Mouse (Mus musculus): ENCODE measurements at regions not wholly inside any gene's neighbourhood (a gene's known extent, or its start where the extent isn't known, plus 50 kb on each side); places are given as distances from the start of the nearest gene placed in this dataset.

DNA sequence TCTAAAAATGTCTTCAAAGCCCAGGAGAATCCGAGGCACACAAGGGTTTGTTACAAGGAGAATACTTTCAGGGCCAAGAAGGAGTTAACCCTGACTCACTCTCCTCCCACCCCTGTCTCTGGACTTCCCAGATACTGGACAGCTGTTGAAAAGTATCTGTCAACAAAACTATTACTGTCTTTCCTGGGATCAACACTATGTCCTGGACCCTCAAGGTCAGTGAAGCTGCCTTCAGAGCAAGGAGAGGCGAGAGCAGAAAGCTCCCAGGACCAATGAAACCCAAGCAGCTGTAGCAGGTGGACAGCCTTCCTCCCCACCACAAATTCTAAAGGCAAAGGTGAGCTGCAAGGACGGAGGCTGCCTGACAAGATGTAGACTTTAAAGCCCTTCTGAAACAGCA, 70.1 kb upstream of the Spag17 start:
- H3K4me2 ChIP-seq (ENCODE audit: low read depth, low read length): no peak overlapping the region
- H3K27me3 ChIP-seq (ENCODE audit: control insufficient read depth, insufficient read depth, low read length): no peaks in the 10 kb centered on the region
- H3K4me3 ChIP-seq (replicated peaks; ENCODE audit: low read length): no peak overlapping the region
- H3K9ac ChIP-seq (ENCODE audit: low read length): no peak overlapping the region
- ATAC-seq (ENCODE audit: insufficient read depth, low FRiP score): no peak
- H3K4me1 ChIP-seq (ENCODE audit: control insufficient read depth, insufficient read depth, low read length): peaks cover 3% of the 10 kb centered on the region; the same call in 1 of the 2 replicates
- WGBS: 34% methylated on average over 3 of the region's 3 CpGs
- no peaks in the 10 kb centered on the region for H3K36me3 ChIP-seq (ENCODE audit: control insufficient read depth, insufficient read depth, low read length)
- H3K9me3 ChIP-seq (replicated peaks; ENCODE audit: control insufficient read depth, low read length): no peaks in the 10 kb centered on the region
- H3K27ac ChIP-seq (ENCODE audit: low read length): no peak overlapping the region

DNA sequence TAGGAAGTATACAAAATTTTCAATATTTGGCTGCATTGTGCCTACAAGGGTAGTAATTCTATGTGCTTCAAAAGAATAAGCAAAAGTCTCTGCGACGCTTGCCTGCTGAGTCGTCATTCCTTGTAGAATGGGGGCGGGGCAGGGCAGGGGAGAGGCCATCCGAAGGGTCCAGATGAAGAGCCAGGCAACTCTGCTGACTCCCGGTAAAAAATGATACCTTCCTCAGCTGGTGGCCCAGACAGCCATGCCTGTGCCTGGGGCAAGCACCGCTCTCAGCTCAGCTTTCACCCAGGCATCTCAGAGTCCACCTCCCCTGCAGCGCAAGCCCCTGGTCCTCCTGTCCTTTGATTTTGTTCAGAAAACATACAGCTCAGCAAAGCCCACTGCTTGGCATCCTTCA, 67.2 kb upstream of the Spag17 start:
- no peaks in the 10 kb centered on the region for H3K9me3 ChIP-seq (replicated peaks; ENCODE audit: control insufficient read depth, low read length)
- no peaks in the 10 kb centered on the region for H3K36me3 ChIP-seq (ENCODE audit: control insufficient read depth, insufficient read depth, low read length)
- WGBS: 33% methylated on average over 8 of the region's 8 CpGs
- H3K9ac ChIP-seq (ENCODE audit: low read length): no peak overlapping the region
- peaks cover 3% of the 10 kb centered on the region; the same call in 1 of the 2 replicates for H3K4me1 ChIP-seq (ENCODE audit: control insufficient read depth, insufficient read depth, low read length)
- ATAC-seq (ENCODE audit: insufficient read depth, low FRiP score): no peak
- H3K27me3 ChIP-seq (ENCODE audit: control insufficient read depth, insufficient read depth, low read length): no peaks in the 10 kb centered on the region
- H3K27ac ChIP-seq (ENCODE audit: low read length): no peak overlapping the region
- no peak overlapping the region for H3K4me3 ChIP-seq (replicated peaks; ENCODE audit: low read length)
- no peak overlapping the region for H3K4me2 ChIP-seq (ENCODE audit: low read depth, low read length)

- Histone ChIP-seq H3K27me3 (ENCODE audit: control insufficient read depth, insufficient read depth, low read length) (no peaks in the 10 kb centered on the region), H3K9ac (ENCODE audit: low read length) (no peak overlapping the region), H3K4me1 (ENCODE audit: control insufficient read depth, insufficient read depth, low read length) (no peaks in the 10 kb centered on the region), H3K4me2 (ENCODE audit: low read depth, low read length) (no peak overlapping the region), H3K36me3 (ENCODE audit: control insufficient read depth, insufficient read depth, low read length) (no peaks in the 10 kb centered on the region), H3K9me3 (replicated peaks; ENCODE audit: control insufficient read depth, low read length) (no peaks in the 10 kb centered on the region), H3K4me3 (replicated peaks; ENCODE audit: low read length) (no peak overlapping the region), H3K27ac (ENCODE audit: low read length) (no peak overlapping the region)
- ATAC-seq (ENCODE audit: insufficient read depth, low FRiP score): no peak
- WGBS: 83% methylated on average over 5 of the region's 5 CpGs
Measured at GRCm38 (mm10) chr3:99822735-99823134, 62.5 kb upstream of the Spag17 start.

DNA sequence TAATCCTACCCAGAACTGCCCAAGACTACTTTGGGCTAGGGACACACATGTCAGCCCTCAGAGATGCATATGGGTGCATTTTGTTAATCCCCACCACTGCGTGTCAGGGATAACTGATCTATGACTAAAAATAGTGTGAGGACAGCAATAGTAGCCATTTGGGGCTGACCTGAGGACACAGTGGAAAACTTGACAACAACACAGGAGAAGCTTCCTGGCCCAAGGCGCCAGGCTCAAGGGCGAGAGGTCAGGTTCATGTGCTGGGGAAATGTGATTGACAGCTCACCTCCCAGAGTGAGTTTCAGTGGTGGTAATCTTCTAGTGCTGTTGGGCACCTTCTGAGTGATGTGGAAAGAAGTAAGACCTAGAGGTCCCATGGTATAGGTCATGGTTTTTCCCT, 62.0 kb upstream of the Spag17 start:
- Histone ChIP-seq H3K9me3 (replicated peaks; ENCODE audit: control insufficient read depth, low read length) (no peaks in the 10 kb centered on the region), H3K4me1 (ENCODE audit: control insufficient read depth, insufficient read depth, low read length) (no peaks in the 10 kb centered on the region), H3K4me2 (ENCODE audit: low read depth, low read length) (no peak overlapping the region), H3K9ac (ENCODE audit: low read length) (no peak overlapping the region), H3K4me3 (replicated peaks; ENCODE audit: low read length) (no peak overlapping the region), H3K27me3 (ENCODE audit: control insufficient read depth, insufficient read depth, low read length) (no peaks in the 10 kb centered on the region), H3K27ac (ENCODE audit: low read length) (no peak overlapping the region), H3K36me3 (ENCODE audit: control insufficient read depth, insufficient read depth, low read length) (no peaks in the 10 kb centered on the region)
- ATAC-seq (ENCODE audit: insufficient read depth, low FRiP score): no peak
- WGBS: 71% methylated on average over 3 of the region's 3 CpGs
